Mouse (Mus musculus) A20 (cell line): Measurements from ENCODE around the gene Tmem151a.

Source experiments
- DNase-seq: peaks from one replicate; pipeline ENCODE4 v3.0.0-alpha.2; 2011; ENCODE audit warnings: low read depth, low spot score

Gene Tmem151a

GRCm38 (mm10) chr19:5048138-5049056 lies 36.9 kb downstream of the Tmem151a start:
- DNase-seq: no peak

GRCm38 (mm10) chr19:5045531-5045930 lies 39.8 kb downstream of the Tmem151a start:
- DNase-seq: no peak

DNA sequence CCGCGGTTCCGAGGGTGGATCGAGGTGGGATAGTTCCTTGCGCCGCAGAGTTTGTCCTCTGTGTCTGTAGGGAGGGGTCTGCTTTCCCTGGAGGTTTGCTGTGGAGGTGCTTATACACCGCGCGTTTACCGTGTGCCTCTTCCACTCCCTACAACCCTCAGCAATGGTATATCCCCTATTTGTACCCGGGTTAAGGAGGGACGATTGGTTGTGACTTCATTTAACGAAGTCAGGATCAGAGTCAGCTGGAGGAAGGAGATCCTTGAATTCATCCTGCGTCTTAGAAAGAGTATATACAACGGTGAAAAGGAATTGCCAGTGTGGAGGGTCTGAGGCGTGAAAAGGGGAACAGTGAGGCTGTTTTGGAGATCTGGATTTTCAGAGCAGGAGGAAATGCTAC lies 43.7 kb downstream of the Tmem151a start:
- no peak for DNase-seq

GRCm38 (mm10) chr19:5040862-5041523 lies 44.3 kb downstream of the Tmem151a start, which contains the start of gene Brms1:
Brms1 (plus strand) TSS chr19:5041354.
- DNase-seq: peak; percentile 94

GRCm38 (mm10) chr19:5039301-5040114 lies 45.8 kb downstream of the Tmem151a start:
- DNase-seq: no peak

DNA sequence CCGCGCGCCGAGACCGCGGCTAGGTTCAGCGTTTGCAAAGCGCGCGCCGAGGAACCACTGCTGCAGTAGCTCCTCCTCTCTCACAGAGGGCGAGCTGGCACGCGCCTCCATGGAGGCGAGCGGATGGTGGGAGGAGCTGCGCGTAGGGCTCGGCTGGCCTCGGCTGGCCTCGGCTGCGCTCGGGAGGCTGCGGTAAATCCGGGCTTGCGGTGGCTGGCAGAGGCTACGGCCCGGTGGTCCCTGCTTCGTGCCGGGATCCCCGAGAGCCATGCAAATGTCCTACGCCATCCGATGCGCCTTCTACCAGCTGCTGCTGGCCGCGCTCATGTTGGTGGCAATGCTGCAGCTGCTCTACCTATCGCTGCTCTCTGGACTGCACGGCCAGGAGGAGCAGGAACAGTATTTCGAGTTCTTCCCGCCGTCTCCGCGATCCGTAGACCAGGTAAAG lies 46.6 kb downstream of the Tmem151a start, which contains the start of the genes B4gat1 and AC124502.3:
B4gat1 (plus strand) TSS at position 118 of the 448 bp plus-strand sequence.
AC124502.3 (plus strand) TSS at position 183 of the 448 bp plus-strand sequence.
- peak; percentile 94 for DNase-seq

GRCm38 (mm10) chr19:5037678-5038571 lies 47.4 kb downstream of the Tmem151a start:
- peak; percentile 79 for DNase-seq

DNA sequence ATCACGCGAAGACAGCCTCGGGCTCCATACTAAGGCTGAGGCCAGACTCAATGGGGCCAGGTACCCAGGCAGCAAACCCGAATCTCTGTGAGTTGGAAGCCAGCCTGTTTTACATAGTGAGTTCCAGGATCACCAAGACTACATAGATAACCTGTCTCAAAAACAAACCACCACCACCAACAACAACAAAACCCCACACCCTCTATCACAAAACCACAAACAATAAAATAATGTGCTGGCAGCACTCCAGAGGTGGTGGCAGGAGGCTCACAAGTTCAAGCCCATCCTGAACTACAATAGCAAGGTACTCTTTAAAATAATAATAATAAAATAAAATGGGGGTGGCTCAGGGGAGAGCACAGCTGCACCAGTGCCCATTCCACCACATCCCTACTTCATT lies 48.8 kb downstream of the Tmem151a start:
- no peak for DNase-seq

- DNase-seq: no peak
These were observed 52.6 kb downstream of the Tmem151a start for GRCm38 (mm10) chr19:5032686-5033085.

DNA sequence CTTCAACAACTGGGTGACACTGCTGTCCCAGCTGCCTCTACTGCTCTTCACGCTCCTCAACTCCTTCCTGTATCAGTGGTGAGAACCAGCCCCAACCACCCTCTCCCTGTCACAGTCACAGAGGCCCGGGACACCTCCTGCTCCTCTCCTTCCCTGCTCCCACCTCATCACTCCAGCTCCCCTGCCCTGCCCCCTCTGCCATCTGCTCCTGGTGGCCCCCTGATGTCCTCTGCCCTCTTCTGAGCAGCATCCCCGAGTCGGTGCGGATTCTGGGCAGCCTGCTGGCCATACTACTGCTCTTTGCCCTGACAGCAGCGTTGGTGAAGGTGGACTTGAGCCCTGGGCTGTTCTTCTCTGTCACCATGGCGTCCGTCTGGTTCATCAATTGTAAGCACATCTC lies 59.2 kb downstream of the Tmem151a start:
- no peak for DNase-seq

DNA sequence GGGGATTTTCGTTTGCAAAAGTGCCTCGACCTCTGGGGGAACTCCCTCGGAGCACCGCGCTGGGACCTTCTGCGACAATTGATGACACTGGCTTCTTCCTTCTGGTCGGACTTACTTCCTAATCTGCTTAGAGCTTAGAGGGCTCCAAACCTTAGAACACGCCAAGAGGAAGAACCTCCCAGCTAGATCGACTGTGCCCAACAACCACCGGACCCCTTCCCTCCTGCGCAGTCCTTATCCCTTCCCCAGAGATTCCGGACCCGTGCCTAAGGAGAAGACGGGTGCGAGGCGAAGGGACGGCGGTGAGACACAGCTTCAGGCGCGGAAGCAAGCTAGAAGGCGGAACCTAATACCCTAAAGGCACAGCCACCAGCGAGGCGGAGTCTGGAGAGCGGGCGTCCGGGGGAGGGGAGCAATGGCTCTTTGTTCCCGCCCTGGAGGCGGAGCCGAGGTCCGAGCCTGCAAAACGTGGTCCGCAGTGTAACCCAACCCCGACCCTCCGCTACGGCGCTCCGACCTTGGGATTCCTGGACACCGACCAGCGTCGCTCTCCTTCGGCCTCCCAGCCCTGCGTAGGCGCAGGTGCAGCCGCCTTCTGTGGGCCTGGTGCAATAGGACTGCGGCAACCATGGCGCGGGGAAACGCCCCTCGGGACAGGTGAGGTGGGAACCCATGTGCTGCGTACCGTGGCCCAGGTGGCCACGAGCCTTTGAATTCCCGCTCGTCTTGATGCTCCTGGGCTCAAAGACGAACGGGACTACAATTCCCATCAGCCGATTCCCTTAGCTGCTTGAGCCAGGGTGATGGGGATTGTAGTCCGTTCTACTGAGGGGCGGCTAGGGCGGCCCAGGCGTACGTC lies 61.5 kb downstream of the Tmem151a start, which contains the start of gene Slc29a2:
Slc29a2 (plus strand) TSS at position 240 of the 859 bp plus-strand sequence.
- peak; percentile 94 for DNase-seq

DNA sequence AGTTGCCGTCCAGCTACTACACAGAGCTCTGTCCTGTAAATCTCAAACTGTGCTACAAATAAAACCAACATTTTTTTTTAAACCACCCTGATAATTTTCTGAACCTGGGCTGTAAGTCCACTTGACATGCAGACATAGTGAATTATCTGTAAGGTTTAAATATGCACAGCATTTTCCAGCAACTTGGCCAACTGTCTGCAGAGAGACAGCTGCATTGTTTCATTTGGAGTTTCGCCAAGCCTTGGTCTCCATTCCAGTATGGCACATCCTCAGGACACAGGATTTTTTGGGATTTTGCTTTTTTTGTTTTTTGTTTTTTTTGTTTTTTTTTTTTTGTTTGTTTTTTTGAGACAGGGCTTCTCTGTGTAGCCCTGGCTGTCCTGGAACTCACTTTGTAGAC lies 63.9 kb downstream of the Tmem151a start:
- no peak for DNase-seq
